Mouse (Mus musculus) R1 (cell line): ENCODE results near the gene Mepe.

Experiments
- DNase-seq: peaks from one replicate; pipeline ENCODE4 v3.0.0-alpha.2; 2018; ENCODE audit warnings: low read depth, low spot score

Mepe gene

DNA sequence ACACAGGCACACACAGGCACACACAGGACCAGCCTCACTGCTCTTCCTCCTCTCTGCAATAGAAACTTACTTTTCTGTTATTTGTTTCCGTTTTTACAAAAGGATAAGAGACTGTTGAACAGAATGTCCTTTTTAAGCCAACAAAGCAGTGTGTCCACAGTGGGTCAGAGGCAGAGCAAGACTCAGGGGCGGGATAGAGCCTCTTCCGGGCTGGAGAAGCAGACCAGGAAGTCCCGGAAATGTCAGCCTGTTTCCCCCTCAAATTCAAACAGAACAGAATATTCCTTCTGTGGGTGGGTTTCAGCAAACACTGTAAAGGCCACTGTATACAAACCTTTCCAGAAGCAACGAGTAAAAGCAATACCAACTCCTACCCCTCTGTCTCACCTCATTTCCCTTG lies 26.7 kb downstream of the Mepe start:
- DNase-seq: no peak

DNA sequence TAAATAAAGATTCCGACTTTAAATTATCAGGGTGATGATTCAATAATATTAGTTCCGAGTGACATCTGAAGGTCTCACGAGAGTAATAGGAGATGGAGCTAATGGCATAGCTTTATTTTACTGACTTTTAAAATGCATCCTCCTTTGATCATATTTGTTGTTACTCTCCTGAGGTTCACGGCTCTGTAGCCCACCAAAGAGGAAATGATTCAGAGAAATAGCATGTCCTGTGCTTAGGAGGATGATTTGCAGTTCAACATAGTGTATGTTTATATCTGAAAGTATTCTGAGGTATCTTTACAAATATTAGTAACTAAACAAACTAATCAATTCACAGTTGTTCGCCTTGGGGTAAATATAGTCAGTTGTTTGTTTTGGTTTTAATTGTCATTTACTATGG lies 32.4 kb downstream of the Mepe start:
- no peak for DNase-seq

DNA sequence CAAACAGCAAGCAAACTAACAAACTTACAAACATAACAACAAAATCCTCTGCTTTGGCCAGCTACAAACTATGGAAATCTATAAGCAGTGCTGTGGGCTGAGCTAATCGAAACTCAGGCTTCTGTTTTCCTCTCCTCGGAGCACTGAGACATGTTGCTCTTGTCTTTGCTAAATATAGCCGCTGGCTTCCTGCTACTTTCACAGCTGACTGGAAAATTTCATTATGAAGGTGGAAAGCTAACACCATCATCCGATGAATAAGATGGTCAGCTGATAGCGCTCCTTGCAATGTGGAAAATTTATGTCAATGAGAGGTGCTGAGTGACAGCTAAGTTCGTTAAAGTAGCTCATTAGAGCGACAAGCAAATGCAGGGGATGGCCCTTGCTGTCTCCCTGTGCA lies 33.5 kb downstream of the Mepe start:
- no peak for DNase-seq

DNA sequence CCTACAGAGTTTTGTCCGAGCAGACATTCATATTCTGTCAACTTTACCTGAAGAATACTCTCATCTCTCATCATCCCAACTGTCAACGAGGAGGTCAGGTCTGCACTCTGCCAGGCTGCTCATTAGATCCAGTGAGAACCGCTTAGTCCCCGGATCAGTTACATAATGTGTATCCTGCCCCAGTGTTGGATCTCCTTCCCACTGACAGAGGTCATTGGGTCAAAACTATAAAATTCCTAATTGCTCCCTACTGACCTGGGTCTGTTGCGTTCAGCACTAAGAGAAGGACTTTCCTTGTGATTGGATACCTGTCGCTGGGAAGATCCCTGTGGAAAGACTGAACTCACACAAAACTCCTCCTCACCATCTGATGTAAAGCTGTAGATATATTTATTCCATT lies 34.1 kb downstream of the Mepe start:
- DNase-seq: no peak

DNA sequence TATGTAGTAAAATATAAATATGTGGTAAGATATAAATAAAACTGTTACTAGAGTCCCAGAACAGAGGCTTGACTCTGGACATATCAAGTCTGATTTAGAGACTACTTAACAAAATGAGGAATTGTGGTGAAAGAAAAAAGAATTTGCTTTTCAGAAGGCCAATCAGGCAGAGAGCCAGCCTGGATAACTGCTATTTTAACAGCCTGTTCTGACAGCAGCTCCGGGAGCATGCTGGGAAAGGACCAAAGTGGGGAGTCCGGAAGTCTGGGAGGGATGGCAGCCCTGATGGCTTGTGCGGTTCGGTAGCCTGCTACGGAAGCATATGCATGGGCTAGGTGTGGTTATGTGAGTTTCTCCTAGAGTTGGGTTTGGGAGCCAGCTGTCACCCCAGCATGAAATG lies 45.5 kb downstream of the Mepe start:
- DNase-seq: no peak

DNA sequence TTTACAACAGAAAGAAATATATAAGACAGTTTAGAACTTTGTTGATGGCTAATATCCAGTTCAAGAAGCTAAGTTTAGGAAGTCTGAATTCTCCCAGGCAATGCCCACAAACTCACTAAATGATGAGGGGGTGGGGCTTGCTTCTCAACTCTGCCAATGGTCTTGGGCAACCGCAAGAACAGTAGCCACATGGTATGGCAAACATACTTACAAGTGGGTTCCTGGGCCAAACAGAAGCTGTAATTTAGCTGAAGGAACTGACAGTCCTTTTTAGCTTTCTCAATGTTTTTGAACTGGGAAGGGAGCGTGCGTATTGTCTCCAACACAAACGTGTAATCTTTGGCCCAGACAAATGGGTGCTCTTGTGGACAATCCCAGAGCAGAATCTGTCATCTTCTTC lies 46.2 kb downstream of the Mepe start:
- no peak for DNase-seq

DNA sequence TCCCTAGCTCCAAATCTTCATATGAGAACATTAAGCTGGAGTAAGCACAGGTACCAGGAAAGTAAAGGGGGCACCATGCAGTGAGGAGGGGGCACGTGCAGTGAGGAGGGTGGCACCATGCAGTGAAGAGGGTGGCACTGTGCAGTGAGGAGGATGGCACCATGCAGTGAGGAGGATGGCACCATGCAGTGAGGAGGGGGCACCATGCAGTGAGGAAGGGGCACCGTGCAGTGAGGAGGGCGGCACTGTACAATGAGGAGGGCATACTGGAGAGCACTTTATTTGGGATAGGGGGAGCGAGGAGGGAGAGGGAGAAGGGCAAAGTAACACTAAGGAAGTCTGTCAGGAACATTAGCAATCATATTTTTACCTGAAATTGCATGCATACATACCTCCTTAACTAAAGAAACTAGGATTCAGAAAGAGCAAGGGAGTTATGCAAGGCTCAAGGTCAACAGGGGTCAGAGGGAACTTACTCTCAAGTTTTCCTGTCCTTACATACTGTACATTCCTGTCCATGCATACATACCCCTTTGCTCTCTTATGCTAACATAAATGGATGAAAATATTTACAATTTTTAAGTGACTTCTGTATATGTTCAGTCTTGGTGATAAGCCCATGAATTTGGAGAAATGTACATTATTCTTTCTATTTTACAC lies 48.6 kb downstream of the Mepe start:
- no peak for DNase-seq

DNA sequence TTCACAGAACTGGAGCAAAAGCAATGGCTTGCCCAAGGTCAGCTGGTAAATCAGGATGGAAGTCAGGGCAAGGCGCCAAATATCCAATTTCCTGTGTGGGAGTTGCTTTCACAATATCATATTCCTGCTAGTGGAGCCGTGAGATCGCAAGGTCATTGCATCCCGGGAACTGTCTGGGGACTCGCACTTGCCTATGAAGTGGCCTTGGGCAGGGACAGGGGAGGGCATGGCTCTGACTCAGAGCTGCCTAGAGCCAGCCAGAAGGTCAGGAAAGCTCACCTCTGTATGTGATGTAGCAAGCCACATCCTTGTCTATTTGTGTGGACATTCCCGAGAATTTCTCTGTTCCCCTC lies 49.2 kb downstream of the Mepe start:
- no peak for DNase-seq

DNA sequence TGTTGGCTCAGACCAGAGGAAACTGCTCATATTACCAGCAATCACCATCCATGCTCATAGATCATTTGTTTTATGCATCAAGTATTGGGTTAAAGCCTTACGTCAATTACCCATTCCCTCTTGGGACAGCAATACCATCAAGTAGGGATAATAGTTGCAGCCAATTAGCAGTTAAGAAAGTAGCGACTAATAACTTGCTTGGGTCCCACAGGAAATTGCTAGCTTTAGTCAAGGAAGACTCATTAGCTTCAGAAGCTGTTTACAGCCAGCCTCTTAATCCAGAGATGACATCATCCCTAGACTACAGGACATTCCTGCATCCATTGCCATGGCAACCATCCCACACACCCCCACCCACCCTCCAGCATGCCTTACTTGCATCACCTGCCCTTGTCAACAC lies 50.0 kb downstream of the Mepe start:
- DNase-seq: peak; percentile 54

DNA sequence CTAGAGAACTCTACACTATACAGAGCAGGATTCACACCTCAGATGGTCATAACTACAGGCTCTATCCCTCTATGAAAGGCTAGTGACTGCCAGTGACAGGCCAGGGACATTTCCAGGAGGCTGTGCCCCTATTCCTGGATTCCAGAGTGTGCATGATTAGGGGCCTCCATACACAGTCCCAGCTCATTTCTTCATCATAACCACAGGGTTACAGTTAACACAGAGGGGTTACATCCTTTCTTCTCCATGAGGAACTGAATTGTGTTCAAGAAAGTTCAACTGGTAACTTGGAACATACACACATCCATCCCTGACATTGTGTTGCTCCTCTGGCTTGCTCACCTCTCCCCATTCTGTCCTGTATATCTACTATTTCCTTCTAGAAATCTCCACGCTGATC lies 51.8 kb downstream of the Mepe start:
- DNase-seq: no peak

DNA sequence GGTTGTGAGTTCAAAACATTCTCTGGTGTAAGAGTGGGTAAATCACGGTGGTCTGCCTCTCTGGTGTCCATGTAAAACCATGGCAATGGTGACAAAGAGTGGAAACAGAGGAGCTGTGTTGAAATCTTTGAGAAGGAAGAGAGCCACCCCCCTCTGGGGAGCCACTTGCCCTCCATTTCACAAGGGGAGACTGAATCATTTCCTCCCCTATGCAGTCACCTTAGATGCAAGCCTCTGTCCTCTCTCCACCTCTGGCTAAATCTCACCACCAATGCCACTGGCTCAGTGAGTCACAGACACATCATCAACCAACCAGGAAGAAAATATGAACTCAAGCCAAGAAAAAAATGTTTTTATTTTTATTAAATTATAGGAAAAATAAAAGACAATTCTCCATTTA lies 55.4 kb downstream of the Mepe start:
- no peak for DNase-seq

DNA sequence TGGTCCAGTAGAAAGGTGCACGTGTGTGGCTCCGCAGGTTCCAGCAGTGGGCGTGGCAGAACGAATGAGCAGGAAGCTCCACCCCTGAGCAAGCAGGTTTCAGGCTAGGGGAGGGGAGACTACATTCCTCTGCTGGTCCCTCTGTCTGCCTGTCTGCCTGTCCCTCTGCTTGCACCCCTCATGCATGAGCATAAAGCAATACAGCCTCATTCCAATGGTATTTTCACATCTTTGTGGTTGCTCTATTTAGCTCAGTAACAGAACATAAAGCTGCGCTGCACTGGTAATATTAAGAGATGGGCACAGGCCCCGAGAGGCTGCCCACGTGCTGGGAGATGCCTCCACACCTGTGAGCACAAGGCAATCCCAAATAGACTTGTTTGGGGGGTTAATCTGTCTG lies 56.5 kb downstream of the Mepe start:
- peak; percentile 48 for DNase-seq

DNA sequence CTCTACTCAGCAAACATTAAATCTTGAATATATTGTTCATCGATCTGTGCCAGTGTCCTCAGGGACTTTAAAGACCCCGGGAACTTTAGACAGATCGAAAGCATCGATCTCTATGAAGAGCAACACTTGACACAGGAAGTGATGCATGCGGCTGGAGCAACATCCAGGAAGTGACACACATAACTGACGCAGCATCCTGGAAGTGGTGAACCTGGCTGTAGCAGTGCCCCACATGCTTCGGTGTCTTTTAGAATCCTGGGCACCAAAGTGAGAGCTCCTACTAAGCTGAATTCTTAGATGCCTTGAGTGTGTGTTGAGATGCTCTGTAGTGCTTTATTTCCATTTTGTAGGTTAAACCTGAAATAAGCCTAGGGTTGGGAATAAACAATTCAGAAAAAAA lies 59.4 kb downstream of the Mepe start:
- no peak for DNase-seq

DNA sequence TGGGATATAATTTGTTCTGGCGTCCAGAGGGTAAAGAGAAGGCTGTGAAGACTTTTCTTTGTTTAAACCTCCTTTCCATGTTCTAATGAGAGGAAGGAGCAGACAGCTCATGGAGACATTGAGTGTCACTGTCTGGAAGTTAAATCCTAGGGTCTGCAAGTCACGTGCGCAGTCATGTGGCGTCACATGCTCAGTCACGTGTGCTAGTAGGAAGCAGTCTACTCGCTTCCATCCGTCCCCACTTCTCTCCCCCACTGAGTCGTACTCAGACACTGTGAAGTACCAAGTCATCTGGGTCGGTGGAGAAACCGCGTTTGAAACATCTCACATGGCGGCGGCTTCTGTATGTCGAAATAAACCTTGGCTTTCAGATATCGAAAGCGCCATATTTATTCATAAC lies 60.4 kb downstream of the Mepe start:
- DNase-seq: peak; percentile 56

DNA sequence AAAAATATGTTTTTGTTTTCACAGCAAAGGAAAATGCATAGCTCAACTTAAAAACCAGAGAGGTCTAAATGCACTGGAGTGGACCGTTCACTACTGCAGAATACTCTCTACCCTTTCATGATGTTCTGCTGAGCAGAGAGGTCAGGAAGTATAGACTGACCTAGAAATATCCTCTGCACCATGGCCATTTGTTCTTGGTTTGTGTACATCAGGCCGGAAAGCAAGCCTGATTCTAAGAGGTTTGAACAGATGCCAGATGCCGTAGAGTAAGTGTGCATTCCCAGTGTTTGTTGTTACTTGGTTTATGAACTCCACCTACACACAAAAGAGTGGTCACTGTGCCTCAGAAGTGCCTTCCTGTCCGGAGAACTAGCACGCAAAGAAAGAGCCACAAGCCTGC lies 61.8 kb downstream of the Mepe start:
- DNase-seq: no peak
